Mouse (Mus musculus) heart, adult 8-10 months (tissue): Measurements from ENCODE around the gene Tnfrsf11a. TPM values are rescaled to one million over a fixed set of nuclear protein-coding genes. Genes with fewer than 3 reads are reported as not detected.

Source experiments
- DNase-seq: peaks from one replicate; pipeline ENCODE4 v3.0.0; 2022; ENCODE audit warnings: low spot score
- total RNA-seq, 4 experiments: library from RNA; stranded (reverse); gene quantifications; 2 replicates each; pipeline ENCODE4 v1.2.4; 2022

The Tnfrsf11a gene
- total RNA-seq, 4 experiments from 2014 or later = 1.2 to 2.6 (median 2.1) TPM

DNA sequence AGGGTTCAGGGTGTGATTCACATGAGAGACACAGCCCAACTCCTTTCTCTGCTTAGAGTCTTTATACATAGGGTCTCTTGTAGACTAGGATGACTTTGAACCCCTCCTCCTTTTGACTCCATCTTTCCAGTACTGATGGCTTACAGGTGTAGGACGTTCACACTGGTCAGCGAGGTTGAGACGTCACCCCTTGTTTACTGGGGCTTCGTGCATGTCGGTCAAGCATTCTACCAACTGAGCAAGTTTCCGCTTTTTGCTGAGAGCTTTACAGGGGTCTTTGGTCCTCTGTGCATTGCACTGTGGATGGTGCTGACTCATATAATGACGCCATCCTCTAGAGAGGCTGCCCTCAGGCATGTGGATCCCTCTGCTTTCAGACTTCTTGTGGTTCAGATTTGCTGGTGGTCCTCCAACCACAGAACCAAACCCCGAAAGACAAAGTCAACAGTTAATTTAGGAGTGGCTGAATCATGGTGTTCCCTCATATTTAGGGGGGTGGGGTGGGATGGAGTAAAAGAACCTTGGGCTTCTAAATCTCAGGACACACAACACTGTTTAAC lies 47.3 kb downstream of the Tnfrsf11a start:
- no peak for DNase-seq

- DNase-seq = no peak
Measured at GRCm38 (mm10) chr1:105829171-105829570, 48.7 kb downstream of the Tnfrsf11a start.

DNA sequence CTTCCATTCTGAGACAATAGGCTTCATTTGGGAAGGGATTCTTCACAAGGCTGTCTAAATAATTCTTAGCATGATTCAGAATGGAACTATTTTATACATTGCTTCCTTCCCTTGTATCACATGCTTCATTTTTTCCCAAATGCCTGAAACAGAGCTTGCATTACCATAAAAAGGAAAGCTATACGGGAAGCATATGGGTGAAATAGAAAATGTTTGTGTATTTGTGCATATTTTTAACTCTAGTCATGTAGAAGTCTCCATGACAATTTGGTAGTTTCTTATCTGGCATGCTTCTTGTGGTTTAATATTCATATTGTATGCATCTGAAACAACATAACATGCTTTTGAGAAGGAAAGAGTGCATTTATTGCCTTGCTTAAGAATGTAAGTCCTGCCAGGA lies 52.3 kb downstream of the Tnfrsf11a start:
- DNase-seq = no peak

- DNase-seq = no peak
Measured at GRCm38 (mm10) chr1:105842950-105843349, 62.4 kb downstream of the Tnfrsf11a start.

DNA sequence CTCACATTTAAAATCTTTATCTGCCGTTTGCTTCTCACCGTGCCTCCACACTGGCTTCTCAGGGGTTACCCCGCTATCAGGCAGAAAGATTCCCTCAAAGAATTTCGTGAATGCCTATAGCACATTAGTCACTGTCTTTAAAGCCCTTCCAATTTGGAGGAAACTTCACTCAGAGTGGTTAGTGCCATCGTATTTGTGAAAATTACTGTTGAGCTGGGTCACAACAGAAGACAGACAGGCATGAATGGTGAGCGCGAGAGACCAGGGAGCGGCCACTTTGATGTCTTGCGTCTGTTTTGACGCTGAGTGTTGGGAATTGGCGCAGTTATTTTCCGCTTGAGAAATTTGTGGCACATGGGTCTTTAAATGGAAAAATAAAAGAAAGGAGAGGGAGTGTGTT lies 62.9 kb downstream of the Tnfrsf11a start:
- no peak for DNase-seq

DNA sequence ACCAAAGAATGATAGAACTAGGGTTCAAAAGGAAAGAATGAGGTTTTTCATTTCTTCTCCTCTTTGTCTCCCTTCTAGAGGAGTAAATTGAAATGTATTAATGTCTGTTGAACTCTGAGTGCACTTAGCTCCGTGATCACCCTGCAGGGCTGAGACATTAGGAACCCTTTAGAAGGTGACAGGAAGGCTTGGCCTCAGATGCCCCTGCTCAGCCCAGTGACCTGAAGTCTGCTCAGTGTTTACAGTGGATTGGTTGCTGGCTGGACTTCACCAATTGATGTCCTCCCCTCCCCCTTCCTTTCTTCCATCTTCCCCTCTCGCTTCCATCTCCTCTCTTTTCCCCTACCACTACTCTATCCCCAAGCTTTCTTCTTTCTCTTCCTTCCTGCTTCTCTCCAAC lies 63.3 kb downstream of the Tnfrsf11a start:
- DNase-seq = no peak

- DNase-seq = no peak
Measured at GRCm38 (mm10) chr1:105844341-105845006, 64.0 kb downstream of the Tnfrsf11a start.

DNA sequence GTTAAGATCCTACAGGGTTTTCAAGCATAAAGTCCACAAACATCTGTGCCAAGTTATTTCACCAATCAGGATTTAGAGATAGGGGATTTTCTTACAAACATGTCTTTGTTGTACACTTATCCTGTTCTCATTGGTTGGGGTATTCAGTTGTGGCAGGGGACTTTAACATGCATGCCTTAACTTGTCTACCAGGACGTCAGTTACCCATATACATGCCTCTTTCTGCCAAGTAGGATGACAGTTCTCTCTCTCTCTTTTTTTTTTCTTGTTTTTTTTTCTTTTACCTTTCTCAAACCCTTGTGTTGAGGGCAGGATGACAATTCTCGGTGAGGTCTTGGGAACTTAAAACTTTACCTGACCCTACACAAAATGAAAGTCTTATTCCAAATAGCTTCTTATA lies 65.9 kb downstream of the Tnfrsf11a start:
- DNase-seq = no peak

GRCm38 (mm10) chr1:105848806-105849205 lies 68.3 kb downstream of the Tnfrsf11a start:
- no peak for DNase-seq

- DNase-seq = no peak
Measured at GRCm38 (mm10) chr1:105851341-105851740, 70.8 kb downstream of the Tnfrsf11a start.

DNA sequence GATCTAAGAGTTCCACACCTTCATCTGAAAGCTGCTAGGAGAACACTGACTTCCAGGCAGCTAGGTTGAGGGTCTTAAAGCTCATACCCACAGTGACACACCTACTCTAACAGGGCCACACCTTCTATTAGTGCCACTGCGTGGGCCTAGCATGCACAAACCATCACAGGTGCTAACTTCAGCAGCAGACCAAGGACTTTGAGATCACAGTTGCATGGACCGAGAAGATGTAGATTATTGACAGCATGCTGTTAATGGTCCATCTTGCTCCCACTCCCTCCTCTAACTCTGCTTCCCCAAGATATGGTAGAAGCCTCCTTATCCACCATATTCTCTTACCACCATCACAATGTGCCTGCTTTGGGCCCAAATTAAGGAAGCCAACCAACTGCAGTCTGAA lies 79.2 kb downstream of the Tnfrsf11a start:
- DNase-seq = no peak

GRCm38 (mm10) chr1:105876589-105876988 lies 96.1 kb downstream of the Tnfrsf11a start:
- DNase-seq = no peak

DNA sequence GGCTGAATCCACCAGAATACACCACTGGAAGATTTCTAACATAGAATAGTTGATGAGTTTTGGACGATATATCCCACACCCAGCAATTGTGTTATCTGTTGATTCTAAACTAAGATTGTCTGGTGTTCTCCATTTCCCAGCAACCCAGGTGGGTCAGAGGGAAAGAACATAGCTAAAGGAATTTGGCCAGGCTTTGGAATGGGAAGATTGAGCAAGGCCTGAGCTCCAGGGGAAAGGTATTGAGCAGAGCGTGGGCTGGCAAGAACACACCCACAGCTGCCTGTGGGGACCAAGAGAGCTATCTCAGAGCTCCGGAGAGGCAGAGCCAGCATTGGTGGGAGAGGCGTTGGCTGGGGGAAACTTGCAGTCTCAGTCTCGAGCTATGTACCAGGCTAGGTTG lies 97.3 kb downstream of the Tnfrsf11a start:
- no peak for DNase-seq

GRCm38 (mm10) chr1:105878416-105878815 lies 97.9 kb downstream of the Tnfrsf11a start:
- DNase-seq = no peak

DNA sequence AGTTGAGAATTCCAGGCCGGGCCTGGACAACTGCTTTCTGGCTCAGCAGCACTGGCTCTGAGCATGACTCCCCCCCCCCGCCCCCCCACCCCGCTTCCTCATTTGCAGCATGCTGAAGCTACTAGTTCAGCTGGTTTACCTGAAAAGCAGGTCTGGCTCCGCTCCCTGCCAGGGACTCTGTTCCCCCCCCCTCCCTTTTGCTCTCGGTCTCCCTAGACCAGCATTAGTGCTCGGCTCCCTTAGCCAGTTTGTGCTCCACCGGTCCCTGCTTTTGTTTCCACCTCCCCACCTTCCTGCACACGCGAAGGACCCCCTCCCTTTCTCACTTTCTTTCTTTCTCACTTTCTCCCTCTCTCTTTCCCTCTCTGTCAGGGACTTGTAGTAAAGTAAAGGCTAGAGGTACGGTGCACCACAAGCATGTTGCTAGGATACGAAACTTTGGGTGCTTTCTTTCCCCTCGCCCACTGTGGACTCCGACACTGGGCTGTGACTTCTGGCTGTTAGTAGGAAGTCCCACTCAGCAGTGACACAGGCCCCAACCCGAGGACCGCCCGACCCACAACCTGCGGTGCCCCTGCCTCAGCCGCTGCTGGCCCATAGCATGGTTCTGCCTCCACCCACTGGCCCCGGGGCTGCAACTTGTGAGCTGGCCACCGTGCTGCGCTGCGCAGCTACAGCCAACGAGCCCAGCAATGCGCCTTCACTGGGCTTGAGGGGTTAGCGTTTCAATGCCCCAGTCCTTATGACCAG lies 100.2 kb downstream of the Tnfrsf11a start:
- DNase-seq = no peak

GRCm38 (mm10) chr1:105881466-105881865 lies 100.9 kb downstream of the Tnfrsf11a start:
- DNase-seq = no peak

- DNase-seq = no peak
Measured at GRCm38 (mm10) chr1:105883498-105883897, 103.0 kb downstream of the Tnfrsf11a start.

GRCm38 (mm10) chr1:105885101-105885500 lies 104.6 kb downstream of the Tnfrsf11a start:
- DNase-seq = no peak

DNA sequence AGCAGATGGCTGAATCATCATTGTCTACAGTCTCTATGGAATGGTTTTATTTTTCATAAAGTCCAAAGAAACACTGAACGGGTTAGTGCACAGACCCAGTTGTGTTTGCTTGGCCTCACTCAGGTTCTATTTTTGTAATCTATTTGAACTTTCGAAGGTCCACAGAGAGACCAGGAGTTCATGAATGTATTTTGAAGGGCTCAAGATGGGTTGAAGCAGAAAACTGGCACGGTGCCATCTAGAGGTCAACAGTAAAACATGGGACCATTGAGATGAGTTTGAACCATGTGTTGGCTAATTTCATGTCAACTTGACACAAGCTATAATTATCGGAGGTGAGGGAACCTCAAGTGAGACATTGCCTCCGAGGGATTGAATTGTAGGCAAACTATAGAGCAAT lies 105.1 kb downstream of the Tnfrsf11a start:
- DNase-seq = no peak

DNA sequence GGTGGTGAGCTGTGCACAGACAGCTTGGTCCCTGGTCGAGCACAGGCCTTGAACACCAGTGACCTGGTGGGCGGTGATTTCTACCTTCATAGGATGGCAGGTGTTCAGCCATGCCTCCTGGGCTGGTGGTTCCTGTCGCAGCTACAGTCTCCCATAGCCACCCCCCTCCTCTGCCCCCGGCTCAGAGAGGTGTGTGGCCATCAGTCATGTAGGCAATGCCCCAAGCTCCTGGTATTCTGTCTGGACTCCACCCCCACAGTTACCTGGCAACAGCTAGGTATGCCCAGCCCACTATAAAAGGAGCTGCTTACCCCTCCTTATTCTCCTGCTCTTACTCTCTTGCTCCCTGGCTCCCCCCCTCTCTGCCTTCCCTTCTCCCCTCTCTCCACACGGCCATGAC lies 105.8 kb downstream of the Tnfrsf11a start:
- no peak for DNase-seq

DNA sequence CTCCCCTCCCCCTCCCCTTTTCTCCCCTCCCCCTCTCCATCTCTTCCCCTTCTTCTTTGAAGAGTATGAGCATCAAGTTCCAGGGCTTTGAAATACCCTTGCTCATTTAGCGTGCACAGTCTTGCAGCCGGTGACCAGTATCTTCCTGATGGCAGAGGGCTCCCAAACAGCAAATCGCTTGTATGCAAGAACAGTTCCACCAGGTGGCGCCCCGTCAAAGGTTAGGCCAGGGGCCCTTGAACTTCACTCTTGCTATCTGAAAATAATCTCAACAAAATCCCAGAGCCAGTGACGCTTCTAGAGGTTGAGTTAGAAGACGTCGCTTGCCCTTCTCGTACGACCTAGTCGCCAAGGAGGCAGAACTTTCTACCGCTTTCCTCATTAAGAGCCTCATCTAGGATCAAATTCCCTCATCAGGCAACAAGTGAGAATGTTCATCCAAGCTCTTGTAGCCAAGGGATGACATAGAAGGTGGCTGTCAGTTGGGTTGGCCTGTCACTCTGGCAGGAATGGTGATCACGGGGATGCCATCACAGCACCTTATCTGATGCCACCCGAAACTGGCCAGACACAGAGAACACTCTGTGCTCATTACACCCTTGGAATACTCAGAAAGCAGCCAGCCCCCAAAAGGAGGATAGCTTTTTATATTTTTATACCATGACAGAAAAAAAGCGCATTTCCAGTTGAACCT lies 110.7 kb downstream of the Tnfrsf11a start:
- DNase-seq = peak; percentile 86

- DNase-seq = no peak
Measured at GRCm38 (mm10) chr1:105895019-105895418, 114.5 kb downstream of the Tnfrsf11a start.
